Mouse (Mus musculus) kidney, postnatal 25 days (tissue): ENCODE data around the gene Bcan.

Experiments used
- DNase-seq, 2 experiments: peaks; one replicate each; pipeline ENCODE4 v3.0.0; 2021; ENCODE audit warnings: mixed read lengths in 2 of 2

The Bcan gene

DNA sequence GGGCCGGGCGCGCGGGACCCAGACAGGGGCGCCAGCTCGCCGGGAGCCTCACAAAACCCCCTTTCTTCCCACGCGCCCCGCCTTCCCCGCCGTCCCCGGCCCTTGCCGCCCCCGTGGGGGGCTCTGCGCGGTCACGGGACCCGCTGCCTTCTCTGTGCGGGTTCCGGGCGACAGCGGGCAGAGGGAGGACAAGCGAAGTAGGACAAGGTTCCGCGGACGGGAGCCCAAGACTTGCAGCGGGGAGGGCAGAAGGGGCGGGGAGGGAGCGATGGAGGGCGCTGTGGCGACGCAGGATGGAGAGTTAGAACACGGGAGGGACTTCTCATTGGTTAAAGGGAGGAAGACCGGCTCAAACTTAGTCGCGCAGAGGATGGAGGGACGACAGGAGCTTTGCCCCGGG, at the start of gene Bcan:
Gene Bcan (minus strand): TSS at position 50 of the 400 bp plus-strand sequence.
- DNase-seq = no peak

DNA sequence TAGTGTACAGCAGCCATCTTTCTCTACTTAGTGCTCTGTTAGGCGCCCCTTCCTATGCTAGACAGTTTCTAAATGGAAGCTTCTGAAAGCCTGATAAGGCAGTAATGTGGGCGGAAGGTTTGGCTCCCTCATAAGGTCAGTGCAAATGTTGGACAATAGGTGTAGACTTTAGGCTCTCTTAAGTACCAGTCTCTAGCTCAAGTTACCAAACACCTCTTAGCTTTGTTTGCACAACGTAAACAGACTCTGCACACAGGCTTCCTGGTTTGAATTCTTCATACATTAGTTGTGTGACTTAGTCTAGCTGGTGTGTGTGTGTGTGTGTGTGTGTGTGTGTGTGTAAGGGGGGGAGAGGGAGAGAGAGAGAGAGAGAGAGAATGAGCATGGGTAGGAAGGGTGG, 49.5 kb upstream of the Bcan start:
- DNase-seq = no peak

DNA sequence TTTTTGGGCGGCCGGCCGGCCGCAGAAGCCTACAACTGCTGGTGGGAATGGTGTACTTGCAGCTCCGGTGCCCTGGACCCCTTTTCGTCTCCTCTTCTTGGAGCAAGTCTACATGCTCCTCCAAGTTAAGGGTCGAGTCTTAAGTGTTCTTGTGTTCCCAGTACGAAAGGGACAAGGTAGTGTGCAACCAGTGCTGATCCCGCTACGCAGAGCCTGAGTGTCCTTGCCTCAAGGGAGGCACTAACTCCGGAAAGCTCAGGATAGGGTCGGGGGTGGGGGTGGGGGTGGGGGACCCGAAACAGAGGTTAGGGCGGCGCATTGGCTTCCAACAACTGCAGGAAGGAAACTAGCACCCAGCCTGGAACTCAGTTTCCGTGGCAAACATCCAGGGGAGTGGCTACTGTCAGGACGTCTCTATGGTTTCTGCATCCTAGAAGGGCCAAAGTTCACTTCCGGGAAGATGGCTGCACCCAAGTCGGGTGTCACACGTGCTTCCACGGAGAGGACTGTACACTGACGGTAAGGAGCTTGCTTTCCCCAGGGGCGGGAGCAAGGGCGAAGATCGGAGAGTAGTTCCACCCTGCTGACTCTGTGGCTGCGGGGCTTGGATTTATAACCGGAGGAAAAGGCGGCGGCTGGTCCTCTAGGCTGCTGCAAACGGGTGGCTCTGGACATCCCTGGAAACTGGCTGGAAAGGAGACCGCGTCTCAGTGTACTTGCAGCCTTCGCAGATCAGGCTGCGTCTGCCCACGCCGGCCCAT, 42.8 kb upstream of the Bcan start, which contains the start of gene Gpatch4:
Gene Gpatch4 (plus strand): TSS at position 448 of the 761 bp plus-strand sequence.
- peak; percentile 95 to 96 for DNase-seq

DNA sequence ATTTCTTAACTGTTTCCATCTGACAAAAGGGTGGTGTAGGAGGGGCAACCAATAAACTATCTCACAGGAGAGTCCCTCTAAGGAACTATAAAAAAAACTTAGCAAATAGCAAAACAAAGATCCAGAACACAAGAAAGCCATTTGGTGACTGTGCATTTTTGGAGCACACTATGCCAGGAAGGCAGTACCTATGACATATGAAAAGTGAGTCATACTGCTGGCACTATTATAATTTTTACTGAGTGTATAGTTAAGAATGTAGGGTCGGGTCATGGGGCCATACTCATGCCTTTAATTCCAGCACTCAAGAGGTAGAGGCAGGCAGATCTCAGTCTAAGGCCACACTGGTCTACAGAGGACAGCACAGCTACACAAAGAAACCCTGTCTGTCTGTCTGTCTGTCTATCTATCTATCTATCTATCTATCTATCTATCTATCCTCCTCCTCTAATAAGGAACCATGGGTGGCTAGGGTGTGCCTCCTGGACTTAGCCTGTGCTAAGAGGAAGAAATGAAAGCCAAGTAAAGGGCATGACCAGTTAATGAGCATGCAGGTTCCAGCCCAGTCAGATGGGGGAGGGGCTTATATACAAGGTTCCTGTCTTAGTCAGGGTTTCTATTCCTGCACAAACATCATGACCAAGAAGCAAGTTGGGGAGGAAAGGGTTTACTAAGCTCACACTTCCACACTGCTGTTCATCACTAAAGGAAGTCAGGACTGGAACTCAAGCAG, 35.7 kb upstream of the Bcan start:
- DNase-seq = no peak

DNA sequence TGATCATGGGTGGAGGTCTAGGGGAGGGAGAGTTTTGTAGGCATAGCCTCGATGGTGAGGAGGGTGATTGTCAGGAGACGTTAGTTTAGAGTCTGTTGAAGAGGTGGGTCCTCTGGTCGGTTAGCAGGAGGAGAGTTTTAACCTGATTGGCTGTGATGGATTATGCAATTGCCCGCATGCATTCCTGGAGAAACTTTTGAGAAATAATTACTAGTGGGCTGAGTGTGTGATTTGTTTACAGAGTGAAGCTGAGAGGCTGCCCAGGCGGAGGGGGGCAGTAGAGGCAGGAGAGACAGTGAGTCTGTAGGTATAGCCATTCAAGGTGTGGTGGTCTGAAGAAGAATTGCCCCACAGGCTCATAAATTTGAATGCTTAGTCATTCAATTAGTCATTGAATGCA, 33.5 kb upstream of the Bcan start:
- no peak for DNase-seq

DNA sequence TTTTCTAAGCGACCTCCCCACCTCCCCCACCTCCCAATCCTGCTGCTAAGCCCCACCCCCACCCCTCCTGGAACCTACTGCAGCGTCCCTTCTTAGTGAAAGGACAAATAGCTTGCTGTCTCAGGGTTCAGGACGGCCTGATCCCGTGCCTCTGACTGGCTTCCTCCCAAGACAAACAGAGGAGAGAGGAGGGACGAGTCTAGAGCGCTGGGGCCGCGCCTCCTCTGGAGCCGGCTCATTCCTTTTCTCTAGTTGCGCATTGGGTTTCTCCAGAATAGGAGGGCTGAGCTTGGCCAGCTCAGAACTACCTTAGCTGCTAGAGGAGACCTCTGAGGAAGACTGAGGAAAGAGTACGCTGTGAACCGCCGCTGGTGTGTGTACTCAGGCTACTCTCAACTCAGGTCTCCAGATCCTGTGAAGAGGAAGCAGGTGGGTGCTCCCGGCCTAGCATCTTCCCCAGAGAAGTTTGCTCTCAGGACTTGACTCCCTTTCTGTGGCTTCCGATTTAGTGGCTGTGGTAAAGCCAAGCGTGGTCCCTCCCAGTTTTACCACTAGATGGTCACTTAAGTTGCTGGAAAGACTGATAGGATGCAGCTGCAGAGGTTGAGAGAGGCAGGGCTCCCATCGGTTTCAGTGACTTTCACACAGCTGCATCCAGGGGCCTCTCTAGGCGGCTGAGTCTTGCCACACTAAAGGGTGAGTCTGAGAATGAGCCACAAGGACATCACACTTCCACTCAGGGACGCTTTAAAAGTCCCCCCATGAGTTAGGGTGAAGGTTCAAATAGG, 30.8 kb upstream of the Bcan start:
- DNase-seq = peak; percentile 64 to 76

DNA sequence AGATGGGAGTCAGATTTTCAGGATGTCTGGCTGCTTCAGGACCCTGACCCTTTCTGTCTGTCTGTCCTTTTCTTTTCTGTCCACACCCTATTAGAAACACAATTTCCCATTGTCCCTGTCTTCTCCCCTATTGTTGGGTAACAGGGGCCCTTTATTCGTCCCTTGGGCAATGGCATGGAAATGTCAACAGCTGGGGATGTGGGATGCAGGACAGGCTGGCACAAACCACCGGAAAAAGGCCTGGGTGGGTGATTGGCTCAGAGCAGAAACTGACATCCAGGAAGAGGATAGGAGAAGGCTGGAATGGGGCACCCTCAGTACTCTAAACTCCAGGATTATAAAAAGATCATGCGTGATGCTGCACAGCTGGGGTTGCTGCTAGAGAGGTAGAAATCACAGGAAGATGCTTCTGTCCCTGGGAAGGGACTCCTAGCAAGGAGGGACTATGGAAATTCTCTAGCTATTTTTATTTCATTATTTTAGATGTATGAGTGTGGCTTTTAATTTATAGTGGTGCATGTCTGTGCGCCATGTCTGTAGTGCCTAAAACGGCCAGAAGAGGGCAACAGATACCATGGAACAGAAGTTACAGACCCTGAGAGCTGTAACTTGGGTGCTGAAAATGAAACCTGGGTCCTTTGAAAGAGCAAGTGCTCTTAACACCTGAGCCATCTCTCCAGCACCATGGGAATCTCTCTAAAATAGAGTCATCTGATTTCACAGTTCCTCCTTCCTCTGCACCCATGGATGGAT, 27.6 kb upstream of the Bcan start, which contains the start of gene Hapln2:
Gene Hapln2 (minus strand): TSS at position 150 of the 753 bp plus-strand sequence.
- DNase-seq = peak in 1 of 2 experiments; percentile 25

DNA sequence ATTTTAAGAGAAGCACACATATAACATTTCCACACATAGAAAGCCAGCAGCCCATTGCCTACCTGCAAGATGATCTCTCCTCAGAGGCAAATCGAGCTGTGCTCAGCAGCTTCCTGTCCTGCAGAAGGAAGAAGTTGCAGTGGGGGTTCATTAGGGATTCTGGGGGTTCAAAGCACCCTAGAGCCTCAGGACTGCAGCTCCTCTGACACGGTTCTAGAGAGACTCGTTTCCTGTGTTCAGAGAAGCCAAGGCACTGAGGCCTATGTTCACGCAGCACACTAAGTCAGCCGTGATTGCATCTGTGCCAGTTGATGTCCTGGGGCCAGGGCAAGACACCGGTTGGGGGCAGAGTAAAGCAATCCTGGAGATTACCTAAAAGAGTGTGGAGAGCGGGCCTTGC, 26.8 kb upstream of the Bcan start:
- DNase-seq = no peak

DNA sequence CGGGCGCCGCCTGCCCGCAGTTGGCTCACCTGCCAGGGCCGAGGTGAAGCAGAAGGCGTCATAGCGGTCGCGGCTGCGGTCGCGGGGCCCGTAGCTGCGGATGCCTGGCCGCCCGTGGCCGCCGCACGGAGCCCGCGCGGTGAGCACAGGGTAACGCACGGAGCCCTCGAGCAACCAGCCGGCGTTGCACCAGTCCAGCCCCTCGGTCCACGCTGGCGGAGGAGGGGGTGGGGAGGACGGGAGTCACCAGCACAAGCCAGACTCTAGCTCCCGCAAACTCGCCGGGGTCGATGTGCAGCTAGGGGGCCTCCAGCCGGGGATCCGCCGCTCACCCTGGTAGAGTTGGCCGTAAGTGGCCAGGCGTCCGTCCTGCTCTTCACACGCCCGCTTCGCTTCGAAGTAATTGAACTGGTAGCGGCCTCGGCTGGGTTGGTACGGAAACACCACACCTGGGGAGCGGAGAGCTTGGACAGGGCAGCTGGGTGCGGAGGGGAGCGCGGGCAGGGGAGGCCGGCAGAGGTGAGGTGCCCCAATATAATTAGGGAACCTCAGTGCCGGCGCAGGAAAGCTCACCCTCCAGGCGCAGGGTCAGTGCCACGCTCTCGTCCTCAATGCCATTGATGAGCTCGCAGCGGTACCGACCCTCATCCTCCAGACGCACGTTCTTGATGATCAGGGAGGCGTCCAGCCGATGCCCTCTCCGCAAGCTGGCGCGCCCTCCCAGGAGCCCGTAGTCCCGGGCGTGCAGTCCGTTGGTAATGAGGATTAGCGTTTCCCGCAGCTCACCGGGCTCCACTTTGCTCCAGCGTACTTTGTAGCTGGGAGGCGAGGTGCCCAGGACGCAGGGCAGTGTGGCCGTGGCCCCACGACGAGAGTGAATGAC, 23.4 kb upstream of the Bcan start:
- DNase-seq = peak in 1 of 2 experiments; percentile 43

DNA sequence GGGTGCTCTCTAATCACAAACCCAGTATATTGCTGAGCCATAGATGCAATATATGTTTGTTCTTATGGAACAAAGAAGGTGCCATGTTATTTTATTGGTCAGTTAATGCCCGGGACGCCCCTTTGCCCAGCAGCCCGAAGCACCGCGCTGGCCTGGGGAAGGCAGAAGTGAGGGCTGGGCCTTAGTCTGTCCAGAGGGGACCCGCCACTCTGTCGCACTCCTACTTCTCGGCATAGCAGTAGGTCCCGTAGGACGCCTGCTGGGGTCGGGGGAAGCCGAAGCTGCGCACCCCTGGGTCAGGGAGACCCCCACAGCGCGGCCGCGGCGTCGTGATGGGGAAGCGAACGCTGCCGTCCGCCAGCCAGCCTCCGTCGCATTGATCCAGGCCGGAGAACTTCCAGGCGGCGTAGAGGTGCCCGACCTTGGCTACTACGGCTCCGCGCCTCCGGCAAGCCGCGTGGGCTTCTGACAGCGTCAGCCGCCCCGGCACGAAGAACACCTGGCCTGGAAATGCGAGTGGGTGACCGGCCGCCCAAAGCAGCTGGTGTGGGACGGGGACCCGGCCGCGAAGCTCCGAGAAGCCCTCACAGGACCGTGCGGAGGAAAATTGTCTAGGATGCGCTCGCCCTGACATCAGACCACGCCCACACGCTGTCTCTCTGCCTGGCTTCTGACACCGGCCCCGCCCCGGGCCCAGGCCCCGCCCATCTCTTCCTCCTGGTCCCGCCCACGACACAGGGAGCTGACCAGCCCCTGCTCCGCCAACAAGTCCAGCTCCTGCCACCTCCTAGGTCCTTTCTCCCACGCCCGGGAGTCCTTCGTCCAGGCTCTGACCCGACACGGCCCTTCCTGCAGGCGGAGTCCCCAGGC, 22.5 kb upstream of the Bcan start:
- DNase-seq = peak; percentile 97

DNA sequence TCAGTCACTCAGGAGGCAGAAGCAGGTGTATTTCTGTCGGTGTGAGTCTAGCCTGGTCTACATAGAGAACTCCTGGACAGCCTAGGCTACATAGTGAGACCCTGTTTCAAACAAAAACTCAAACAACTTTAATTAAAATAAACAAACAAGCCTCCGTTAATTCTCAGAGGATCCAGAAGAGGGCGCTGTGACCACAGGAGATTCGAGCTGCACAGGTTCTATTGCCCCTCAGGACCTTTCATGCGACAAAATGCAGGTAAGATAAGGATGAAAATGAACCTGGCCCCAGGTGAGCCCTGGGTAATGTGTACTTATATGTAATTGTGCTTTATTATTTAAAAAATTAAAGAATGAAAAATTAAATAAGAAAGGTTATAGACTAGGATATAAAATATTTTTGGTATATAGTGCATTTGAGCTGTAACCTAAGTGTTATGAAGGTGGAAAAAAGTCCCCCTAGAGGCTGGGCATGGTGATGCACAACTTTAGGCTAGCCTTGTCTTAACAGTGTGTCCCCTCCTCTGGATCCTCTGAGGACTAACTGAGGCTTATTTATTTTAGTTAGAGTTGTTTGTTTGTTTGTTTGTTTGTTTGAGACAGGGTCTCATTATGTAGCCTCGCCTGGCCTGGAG, 10.7 kb upstream of the Bcan start:
- peak; percentile 42 to 61 for DNase-seq

DNA sequence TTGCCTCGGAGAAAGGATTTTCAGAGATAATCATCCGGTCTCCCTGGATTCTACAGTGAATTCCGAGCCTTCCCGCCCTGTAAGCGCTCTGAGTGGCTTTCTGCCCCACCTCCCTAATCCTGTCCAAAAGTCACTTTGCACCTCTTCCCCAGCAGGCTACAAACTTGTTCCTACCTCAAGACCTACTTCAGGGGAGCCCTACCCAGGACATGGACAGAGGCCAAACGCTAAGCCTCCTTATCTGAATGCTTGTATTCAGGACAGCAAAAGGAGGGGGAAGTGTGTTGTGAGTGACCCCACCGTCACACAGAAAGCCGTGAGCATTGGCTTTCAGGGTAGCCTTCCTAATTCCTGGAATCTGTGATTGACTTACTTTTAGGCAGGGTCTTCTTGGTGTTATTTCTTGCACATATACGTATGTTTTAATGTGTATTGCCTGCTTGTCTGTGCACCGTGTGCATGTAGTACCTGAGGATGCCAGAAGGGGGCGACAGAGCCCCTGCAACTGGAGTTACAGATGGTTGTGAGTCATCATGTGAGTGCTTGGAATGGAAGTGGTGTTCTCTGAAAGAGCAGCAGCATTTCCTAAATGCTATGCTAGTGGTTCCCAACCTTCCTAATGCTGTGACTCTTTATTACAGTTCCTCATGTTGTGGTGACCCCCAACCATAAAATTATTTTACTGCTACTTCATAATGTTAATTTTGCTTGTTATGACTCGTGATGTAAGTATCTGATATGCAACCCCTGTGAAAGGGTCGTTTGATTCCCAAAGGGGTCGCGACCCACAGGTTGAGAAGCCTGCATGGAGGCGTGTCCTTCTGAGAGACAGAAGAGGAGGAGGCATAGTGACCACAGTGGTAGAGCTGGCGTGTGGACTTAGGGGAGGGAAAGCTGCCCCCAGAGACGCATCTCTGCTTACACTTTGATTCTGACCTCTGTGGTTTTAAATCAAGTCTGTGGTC, 6.1 kb upstream of the Bcan start:
- DNase-seq = no peak

DNA sequence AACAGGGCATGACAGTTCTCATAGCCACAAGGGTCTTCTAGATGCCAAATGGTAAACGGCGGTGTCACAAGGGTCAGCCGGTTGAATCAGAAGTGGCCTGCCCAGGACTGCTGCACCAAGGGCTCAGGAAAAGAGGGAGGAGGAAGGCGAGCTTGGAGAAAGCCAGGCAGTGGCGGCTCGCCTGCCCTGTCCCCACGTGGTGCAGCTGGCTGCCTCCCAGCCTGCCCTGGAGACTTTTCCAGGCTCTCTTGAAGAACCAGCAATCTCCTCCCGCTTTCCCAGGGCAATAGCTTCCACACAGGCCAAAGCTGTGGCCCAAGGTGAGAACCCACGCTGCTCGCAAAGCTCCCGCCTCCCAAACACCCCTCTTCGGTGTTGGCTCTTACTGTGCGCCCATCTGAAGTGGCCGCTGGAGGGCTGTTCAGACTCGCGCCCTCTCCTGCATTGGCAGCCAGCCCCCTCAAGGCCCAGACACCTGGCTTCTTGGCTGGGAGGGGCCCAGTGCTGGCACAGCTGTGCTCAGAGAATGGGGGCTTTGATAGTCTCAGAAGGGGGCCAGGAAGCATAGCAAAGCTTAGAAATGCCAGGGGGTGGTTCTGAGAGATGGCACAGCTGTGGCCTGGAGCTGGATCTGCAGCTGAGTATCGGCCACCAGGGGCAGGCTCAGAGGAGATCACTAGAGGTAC, 2.4 kb upstream of the Bcan start:
- peak; percentile 22 to 38 for DNase-seq

DNA sequence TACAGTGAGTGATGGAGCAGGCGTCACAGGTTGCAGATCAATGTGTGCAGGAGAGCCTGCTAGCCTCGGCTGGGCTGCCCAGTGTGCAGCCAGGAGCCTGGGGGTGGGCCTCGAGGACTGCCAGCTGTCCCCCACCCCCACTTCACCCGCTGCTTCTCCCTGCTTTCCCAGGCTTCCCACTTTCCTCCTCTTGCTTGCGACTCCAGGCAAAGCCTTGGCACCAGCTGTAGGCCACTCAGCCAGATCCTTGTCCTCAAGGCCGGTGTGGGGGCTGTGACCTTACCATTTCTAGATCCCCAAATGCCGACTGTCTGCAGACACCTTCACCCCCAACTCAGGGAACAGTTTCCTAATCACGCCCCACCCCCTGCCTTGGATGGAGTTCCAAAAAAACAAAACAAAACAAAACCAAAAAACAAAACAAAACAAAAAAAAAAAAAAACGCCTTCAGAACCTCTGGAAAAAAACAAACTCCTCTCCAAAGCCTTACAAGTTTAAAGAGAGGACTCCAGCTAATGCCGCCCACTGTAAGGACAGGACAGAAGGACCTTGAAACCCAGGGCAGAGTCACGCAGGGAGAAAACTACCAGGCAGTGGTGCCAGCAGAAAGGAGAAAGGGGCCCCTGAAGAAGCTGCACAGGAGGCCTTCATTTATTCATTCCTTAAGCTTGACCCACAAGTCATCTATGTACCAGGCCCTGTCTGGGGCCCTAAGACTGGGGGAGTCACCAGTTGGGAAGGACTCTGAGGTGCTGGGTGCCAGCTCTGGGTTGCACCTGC, 976 bp upstream of the Bcan start:
- no peak for DNase-seq

DNA sequence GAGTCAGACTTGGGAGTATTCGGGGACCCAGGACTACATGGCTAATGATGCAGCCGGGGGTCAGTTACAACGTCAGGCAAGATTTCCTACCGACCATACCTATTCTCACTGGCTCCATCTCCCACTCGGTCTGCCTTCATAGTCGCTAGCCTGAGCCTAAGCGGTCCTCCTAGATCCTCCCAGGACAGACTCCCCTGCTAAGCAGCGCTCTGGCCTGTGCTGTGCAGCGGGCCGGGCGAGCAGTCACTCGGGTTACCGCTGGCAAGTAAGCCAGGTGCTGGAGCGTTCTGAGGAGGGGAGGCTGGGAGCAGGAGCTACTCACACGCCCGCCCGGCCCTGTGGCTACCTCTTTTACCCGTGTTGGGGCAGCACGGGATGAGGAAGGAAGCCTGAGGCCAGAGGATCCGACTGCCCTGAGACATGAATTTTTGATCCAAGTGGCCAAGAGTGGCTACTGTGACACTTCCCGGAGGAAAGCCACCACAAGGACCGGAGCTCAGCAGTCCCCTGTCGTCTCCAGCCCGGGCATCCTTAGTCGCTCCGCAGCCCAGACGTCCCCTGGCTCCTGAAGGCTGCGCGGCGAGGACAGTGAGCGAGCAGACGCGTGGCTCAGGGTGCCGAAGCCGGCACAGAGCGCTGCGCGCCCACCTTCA, 661 bp downstream of the Bcan start:
- DNase-seq = no peak

DNA sequence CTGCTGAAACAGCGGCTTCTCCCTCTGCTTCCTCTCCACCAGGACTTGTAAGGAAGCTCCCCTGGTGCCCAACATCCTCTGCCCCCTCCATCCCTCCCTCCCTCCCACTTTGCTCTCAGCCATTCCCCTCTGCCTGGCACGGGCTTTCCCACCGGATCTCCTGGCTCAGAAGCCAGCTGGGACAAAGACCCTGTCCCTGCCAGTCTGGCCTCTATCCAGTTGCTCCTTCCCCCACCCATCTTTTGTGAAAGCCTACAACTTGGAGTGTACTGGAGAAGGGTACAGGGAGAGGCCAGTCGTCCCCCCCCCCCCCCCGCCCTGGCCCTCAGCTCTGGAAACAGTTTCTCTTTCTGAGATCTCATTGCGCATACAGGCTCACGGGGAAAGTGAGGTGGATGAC, 1.3 kb downstream of the Bcan start:
- DNase-seq = no peak
